Mouse (Mus musculus) MEL (cell line): ENCODE results near the gene Rhog.

Experiments used
- RCOR1 ChIP-seq: IDR thresholded peaks from 2 replicates; pipeline ENCODE4 v1.6.1; 2012; ENCODE audit warnings: low read depth, mild to moderate bottlenecking, inconsistent platforms, low read length, improper control_type of control experiment
- ZKSCAN1 ChIP-seq: IDR thresholded peaks from 2 replicates; pipeline ENCODE4 v1.6.1; 2012; ENCODE audit warnings: low read depth, mild to moderate bottlenecking, inconsistent platforms, low read length, improper control_type of control experiment, moderate library complexity

DNA sequence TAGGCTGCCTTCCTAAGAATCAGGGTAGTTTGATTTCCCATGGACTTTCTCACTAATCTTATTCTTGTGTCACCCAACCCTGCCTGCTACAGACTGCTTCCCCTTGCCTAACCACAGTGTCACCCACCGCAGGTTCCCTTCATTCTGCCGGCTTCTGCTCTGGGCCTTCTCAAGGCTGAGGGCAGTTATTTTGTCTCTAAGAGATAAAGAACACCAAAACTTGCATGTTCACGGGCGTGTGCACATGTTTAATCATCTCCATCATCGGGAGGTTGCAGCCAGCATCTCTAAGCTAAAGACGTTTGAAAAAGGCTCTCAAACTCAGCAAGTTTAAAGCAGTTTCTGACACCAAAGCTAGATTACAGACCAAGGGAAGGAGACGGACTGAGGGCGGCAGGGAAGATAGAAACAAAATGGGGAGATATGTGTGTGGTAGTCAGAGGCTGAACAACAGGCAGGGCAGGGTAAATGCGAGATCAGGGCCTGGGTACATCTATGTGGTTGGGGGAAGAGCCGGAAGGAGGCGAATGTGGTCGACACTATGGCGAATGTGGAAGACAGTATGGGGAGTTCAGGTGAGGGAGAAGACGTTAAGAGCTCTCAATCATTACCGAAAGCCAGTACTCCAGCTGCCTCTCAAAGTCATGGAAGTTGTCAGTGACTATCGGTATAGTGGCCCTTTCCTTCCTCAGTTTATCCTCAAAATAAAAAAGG is 7.0 kb downstream of the Rhog start:
- TF ChIP-seq RCOR1 (peak; percentile 54; the same call in 1 of the 2 replicates), ZKSCAN1 (no peak)
